Mouse (Mus musculus) midbrain, embryonic 11.5 days (tissue): Measurements from ENCODE around the gene Usp36. TPM values are rescaled to one million over a fixed set of nuclear protein-coding genes. Genes with fewer than 3 reads are reported as not detected.

Experiments used
- ATAC-seq: fragments of 200-750 bp; cut with Nextera tagmentation; 2 replicates; pipeline ENCODE4 v1.8.0; 2017; ENCODE audit warnings: moderate TSS enrichment, moderate library complexity; ENCODE audit not compliant: low FRiP score
- DNase-seq: peaks from one replicate; pipeline ENCODE4 v3.0.0; 2015; ENCODE audit warnings: low spot score; ENCODE audit errors: missing footprints
- H3K27ac ChIP-seq: fragments of 300-500 bp; sonication (generic); 2 replicates; pipeline ENCODE4 v1.5.1; 2014; ENCODE audit warnings: low read depth, low read length
- H3K27me3 ChIP-seq: fragments of 300-500 bp; sonication (generic); 2 replicates; pipeline ENCODE4 v1.6.1; 2014; ENCODE audit warnings: mild to moderate bottlenecking, low read length, moderate library complexity, mixed read lengths; ENCODE audit not compliant: control insufficient read depth, insufficient read depth
- H3K36me3 ChIP-seq: fragments of 300-500 bp; sonication (generic); 2 replicates; pipeline ENCODE4 v1.6.1; 2014; ENCODE audit warnings: mild to moderate bottlenecking, low read length, moderate library complexity, mixed read lengths; ENCODE audit not compliant: control insufficient read depth, insufficient read depth
- H3K4me1 ChIP-seq: fragments of 300-500 bp; sonication (generic); 2 replicates; pipeline ENCODE4 v1.6.1; 2014; ENCODE audit warnings: low read length; ENCODE audit not compliant: control insufficient read depth, insufficient read depth
- H3K4me2 ChIP-seq: fragments of 300-500 bp; sonication (generic); 2 replicates; pipeline ENCODE4 v1.6.1; 2014; ENCODE audit warnings: mild to moderate bottlenecking, moderate library complexity
- H3K4me3 ChIP-seq: fragments of 300-500 bp; sonication (generic); 2 replicates; pipeline ENCODE4 v1.5.1; 2014; ENCODE audit warnings: low read depth, low read length
- H3K9ac ChIP-seq: fragments of 300-500 bp; sonication (generic); 2 replicates; pipeline ENCODE4 v1.6.1; 2014; ENCODE audit warnings: low read length
- H3K9me3 ChIP-seq: fragments of 300-500 bp; sonication (generic); 2 replicates; pipeline ENCODE4 v1.6.1; 2016; ENCODE audit warnings: low read length; ENCODE audit not compliant: control insufficient read depth
- WGBS: fragments of 180-500 bp; shearing (Covaris S2); extraction: QIAGEN DNeasy Blood & Tissue Kit; methylation state at CpG from one replicate; pipeline ENCODE4 v1.1.7; 2014; 5-methylcytosine and 5-hydroxymethylcytosine counted together
- polyA plus RNA-seq: library from polyadenylated mRNA; unstranded; fragments of >200 nt; fragmentation: Nextera tagmentation; extraction: Ambion mirVana; gene quantifications from 2 replicates; pipeline ENCODE4 v1.2.1, GENCODE M21; 2014

The Usp36 gene
- polyA plus RNA-seq, 1 experiment from 2014 or later: 9.0 TPM

- WGBS: under 1% methylated on average over 82 of the region's 86 CpGs
- peak within 1 kb of the TSS; percentile 96 for H3K4me2 ChIP-seq
- peaks cover 15% of the 10 kb centered on the region for H3K4me1 ChIP-seq
- DNase-seq (peak; percentile 100), ATAC-seq (peak; percentile 96)
- H3K27me3 ChIP-seq: no peaks in the 10 kb centered on the region
- peak within 1 kb of the TSS; percentile 54; the same call in 1 of the 2 replicates for H3K27ac ChIP-seq
- H3K9ac ChIP-seq: peak within 1 kb of the TSS; percentile 84
- H3K36me3 ChIP-seq: no peaks in the 10 kb centered on the region
- H3K9me3 ChIP-seq: no peaks in the 10 kb centered on the region
- peak within 1 kb of the TSS; percentile 78 for H3K4me3 ChIP-seq
Measured at GRCm38 (mm10) chr11:118248150-118249011, 41.7 kb downstream of the Usp36 start, which contains the start of gene Cyth1. Cyth1 (minus strand) TSS chr11:118248592.

- Histone ChIP-seq H3K4me2 (peak overlapping the region; percentile 96), H3K4me1 (peaks cover 15% of the 10 kb centered on the region), H3K4me3 (peak overlapping the region; percentile 78), H3K9ac (peak overlapping the region; percentile 84), H3K9me3 (no peaks in the 10 kb centered on the region), H3K36me3 (no peaks in the 10 kb centered on the region), H3K27ac (no peak overlapping the region), H3K27me3 (no peaks in the 10 kb centered on the region)
- ATAC-seq (peak; percentile 23; the same call in 1 of the 2 replicates), DNase-seq (peak; percentile 93)
- 2% methylated on average over 43 of the region's 43 CpGs for WGBS
Measured at GRCm38 (mm10) chr11:118247359-118248095, 42.5 kb downstream of the Usp36 start.

DNA sequence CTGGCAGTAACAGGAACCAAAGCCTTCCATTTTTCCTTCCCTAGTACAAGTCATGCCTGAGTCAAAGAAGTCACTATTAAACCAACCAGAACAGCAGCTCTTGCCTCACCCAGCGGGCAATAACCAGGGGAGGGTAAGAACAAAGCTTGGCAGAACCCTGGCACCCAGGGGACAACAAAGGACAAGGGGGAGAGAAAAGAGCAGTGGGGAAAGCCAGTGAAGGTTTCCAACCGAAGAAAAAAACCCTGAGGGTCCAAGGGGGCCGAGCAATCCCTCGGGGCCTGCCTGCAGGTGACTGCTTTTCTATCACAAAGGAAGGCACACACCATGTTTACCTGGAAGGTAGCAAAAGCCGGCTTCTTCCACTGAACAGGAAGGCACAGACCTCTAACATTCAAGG lies 43.3 kb downstream of the Usp36 start:
- ATAC-seq (no peak), DNase-seq (no peak)
- Histone ChIP-seq H3K36me3 (no peaks in the 10 kb centered on the region), H3K9me3 (no peaks in the 10 kb centered on the region), H3K4me1 (peaks cover 15% of the 10 kb centered on the region), H3K4me3 (peak overlapping the region; percentile 78), H3K9ac (no peak overlapping the region), H3K4me2 (peak overlapping the region; percentile 96), H3K27ac (no peak overlapping the region), H3K27me3 (no peaks in the 10 kb centered on the region)
- 61% methylated on average over 5 of the region's 5 CpGs for WGBS

DNA sequence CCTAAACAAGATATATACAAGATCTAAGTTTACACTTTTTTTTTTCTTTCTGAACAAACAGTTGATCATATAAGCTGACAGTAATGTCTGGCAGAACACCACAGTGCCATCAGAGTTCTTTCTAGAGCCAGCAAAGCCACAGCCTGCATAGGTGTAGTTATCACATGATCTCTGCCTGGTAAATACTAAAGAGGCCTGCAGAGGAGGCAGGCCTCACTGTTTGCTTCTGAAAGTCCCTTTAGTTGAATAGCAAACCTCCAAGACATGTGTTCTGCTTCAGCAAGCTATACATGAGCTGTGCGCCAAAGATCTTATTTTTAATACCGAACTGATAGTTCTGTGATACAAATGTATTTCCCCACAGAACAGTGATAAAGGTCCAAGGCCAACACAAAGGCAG lies 44.9 kb downstream of the Usp36 start:
- DNase-seq: no peak
- no peaks in the 10 kb centered on the region for H3K36me3 ChIP-seq
- no peak overlapping the region for H3K9ac ChIP-seq
- no peaks in the 10 kb centered on the region for H3K27me3 ChIP-seq
- peaks cover 15% of the 10 kb centered on the region for H3K4me1 ChIP-seq
- no peak for ATAC-seq
- H3K9me3 ChIP-seq: no peaks in the 10 kb centered on the region
- H3K4me2 ChIP-seq: no peak overlapping the region
- H3K4me3 ChIP-seq: no peak overlapping the region
- H3K27ac ChIP-seq: no peak overlapping the region
- 95% methylated on average over 2 of the region's 2 CpGs for WGBS

GRCm38 (mm10) chr11:118243627-118244261 lies 46.3 kb downstream of the Usp36 start:
- Histone ChIP-seq H3K4me3 (no peak overlapping the region), H3K4me1 (peaks cover 21% of the 10 kb centered on the region), H3K9ac (no peak overlapping the region), H3K27ac (no peak overlapping the region), H3K4me2 (no peak overlapping the region), H3K36me3 (no peaks in the 10 kb centered on the region), H3K27me3 (no peaks in the 10 kb centered on the region), H3K9me3 (no peaks in the 10 kb centered on the region)
- 92% methylated on average over 6 of the region's 6 CpGs for WGBS
- DNase-seq: peak; percentile 6
- no peak for ATAC-seq

DNA sequence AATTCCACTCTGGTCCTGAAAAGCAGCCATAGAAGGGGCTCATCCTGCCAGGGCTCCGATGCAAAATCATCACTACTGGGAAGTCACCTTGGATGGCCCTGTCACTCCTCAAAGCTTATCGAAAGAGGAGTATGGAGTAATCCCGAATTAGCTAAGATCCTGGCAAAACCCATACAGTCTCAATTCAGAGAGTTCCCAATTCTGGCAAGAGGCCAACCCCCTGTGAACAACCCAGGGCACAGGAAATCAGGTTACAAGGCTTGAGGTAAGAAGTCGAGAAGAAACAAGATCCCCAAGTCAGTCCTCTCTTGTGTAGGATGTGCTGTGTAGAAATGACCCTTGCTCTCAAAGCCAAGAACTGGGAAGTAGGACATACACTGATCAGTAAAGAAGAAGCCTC lies 47.5 kb downstream of the Usp36 start:
- no peak overlapping the region for H3K4me2 ChIP-seq
- no peak overlapping the region for H3K27ac ChIP-seq
- no peak overlapping the region for H3K4me3 ChIP-seq
- no peak overlapping the region for H3K9ac ChIP-seq
- no peaks in the 10 kb centered on the region for H3K27me3 ChIP-seq
- no peaks in the 10 kb centered on the region for H3K36me3 ChIP-seq
- H3K4me1 ChIP-seq: peaks cover 21% of the 10 kb centered on the region
- DNase-seq (peak; percentile 17), ATAC-seq (no peak)
- WGBS: 87% methylated on average over 4 of the region's 4 CpGs
- no peaks in the 10 kb centered on the region for H3K9me3 ChIP-seq

GRCm38 (mm10) chr11:118240388-118240787 lies 49.7 kb downstream of the Usp36 start:
- Histone ChIP-seq H3K9me3 (no peaks in the 10 kb centered on the region), H3K4me2 (no peak overlapping the region), H3K9ac (no peak overlapping the region), H3K4me1 (peaks cover 13% of the 10 kb centered on the region), H3K27me3 (no peaks in the 10 kb centered on the region), H3K4me3 (no peak overlapping the region), H3K36me3 (no peaks in the 10 kb centered on the region), H3K27ac (no peak overlapping the region)
- ATAC-seq (no peak), DNase-seq (no peak)
- WGBS: 79% methylated on average over 4 of the region's 4 CpGs

GRCm38 (mm10) chr11:118239281-118240198 lies 50.5 kb downstream of the Usp36 start:
- 63% methylated on average over 14 of the region's 14 CpGs for WGBS
- ATAC-seq (no peak), DNase-seq (peak; percentile 80)
- Histone ChIP-seq H3K4me2 (no peak overlapping the region), H3K9ac (peak overlapping the region; percentile 16; the same call in 1 of the 2 replicates), H3K4me3 (no peak overlapping the region), H3K36me3 (no peaks in the 10 kb centered on the region), H3K27ac (peak overlapping the region; percentile 44), H3K9me3 (no peaks in the 10 kb centered on the region), H3K4me1 (peaks cover 13% of the 10 kb centered on the region), H3K27me3 (no peaks in the 10 kb centered on the region)
